Mouse (Mus musculus) gonadal fat pad, adult 2 months (tissue): ENCODE measurements at regions not wholly inside any gene's neighbourhood (a gene's known extent, or its start where the extent isn't known, plus 50 kb on each side); places are given as distances from the start of the nearest gene placed in this dataset.
A peak's percentile ranks its signal among the peaks of the same experiment; 100 is the strongest.

ENCODE experiments used
- DNase-seq: peaks from one replicate; pipeline ENCODE4 v3.0.0-alpha.2; 2012; ENCODE audit warnings: low read depth

DNA sequence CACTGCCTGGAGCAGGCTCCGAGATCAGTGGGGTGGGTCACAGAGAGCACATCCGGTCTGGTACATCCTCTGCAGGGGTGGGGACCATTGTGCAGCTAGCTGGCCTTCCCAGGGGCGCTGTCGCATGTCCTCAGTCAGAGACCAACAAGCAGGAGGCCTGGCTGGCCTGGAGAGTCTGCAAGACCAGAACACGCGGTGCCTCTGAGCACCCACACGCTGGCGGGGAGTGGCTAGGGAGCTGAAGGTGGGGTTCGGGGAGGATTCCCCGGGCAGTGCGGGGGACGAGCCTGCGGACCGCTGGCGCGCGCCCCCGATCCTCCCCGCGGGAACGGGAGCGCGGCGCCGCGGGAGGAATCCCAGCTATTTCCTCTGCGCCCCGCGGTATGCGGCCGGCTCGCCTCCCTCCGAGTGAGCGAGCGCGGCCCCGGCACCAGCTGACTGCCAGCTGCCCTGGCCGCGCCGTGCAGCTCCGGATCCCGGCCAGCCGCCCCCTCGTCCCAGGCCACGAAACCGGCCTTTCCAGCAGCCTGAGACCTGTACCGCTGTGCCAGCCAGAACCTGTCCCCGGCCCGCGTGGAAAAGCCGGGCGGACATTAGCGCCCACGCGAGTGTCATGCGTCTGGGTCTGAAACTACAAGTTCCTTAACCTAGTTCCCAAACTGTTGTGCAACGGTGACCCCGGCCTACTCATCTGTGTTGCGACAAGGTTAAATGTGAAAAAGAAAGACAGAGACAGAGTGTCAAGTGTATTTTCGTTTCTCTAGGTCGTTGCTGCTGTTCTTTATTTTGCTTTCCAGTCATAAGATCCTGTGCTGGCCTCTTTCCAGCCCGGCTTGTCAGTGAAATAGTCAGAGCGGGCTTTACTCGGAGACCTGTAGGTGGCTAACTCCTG is 61.2 kb downstream of the Pkdcc start:
- peak; percentile 95 for DNase-seq

DNA sequence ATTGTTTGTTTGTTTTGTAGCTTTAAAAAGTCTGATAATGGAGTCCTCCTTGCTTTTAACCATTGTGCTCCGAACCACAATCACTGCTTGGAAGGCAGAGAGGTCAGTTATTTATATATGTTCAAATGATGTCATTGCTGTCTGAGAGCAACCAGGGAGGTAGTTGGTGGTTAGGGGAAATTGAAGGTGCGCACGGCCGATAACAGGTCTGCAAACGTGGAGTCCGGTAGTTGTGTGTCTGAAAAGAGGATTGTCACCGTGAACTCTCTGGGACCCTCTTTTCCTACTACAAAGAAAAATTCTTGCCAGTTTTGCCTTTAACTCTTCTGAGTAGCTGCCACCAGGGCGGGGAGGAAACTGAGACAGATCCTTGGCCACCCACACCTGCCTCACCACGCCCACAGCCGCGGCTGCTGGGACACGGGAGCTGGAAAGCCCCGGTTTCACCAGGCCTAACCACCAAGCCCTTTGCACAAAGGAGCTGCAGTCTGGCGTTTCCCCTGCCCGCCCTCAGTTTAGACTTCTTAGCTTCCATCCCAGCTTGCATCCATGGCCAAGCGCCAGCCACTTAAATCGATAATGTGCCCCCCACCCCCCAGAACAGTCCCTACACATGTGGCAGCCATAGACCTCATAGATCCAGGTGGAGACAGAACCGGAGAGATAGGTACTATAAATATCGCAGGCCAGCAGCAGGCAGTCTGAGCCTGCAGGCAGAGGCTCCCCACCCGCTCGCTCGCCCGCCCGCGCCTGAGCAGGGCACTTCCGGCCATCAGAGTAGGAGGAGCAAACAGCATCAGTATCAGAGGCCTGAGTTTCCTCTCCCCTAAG is 62.2 kb downstream of the Pkdcc start:
- DNase-seq: no peak

DNA sequence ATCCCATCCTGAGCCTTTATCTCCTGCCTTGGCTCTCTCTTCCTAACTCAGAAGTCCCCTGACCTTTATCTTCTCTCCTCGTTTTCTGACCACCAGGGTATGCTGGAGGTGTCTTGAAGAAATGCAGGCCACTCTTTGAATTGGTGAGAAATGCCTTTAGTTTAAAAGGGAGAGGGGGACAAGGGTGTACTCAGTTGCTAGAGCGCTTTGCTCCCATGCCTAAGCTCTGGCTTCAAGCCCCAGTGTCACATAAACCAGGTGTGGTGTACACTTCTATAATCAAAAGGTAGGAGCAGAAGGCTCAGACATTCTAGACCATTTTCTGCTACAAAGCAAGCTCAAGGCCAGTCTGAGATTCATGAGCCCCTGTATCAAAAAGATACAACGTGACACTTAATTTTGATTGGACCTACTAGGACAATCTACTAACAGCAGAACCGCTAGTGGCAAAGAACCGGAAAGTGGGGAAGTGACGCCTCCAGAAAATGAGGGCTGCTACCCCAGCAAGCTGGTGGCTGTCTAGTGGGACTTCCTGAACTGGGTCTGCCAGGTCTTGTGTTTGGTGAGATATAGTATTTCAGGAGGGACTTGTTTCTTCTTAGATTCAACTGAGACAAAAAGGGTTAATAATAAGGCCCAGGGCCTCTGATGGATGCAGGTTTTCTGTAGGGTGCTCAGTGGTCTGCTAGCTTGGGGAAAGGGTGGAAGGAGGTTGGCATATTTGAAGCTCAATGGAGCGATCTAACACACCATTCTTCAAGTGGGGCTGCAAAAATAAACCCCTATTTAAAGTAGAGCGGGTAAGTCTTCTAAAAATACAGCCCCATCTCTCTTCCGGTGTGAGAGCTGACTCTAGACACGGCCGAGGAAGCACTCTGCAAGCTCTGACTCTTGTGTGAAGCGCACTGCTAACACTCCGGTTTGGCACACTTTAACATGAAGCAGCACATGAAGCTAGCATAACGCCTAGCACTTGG is 63.1 kb downstream of the Pkdcc start:
- DNase-seq: no peak

DNA sequence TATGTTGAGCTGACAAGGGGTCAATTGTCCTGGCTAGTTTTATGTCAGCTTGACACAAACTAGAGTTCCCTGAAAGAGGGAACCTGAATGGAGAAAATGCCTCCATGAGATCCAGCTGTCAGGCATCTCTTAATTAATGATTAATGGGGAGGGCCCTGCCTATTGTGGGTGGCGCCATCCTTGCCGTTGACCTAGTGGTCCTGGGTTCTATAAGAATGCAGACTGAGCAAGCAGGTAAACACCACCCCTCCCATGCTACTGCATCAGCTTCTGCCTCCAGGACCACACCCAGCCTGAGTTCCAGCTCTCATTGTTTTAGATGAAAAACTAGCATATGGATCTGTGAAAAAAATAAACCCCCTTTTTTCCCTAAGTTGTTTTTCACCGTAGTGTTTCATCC is 67.4 kb upstream of the Eml4 start:
- DNase-seq: no peak

DNA sequence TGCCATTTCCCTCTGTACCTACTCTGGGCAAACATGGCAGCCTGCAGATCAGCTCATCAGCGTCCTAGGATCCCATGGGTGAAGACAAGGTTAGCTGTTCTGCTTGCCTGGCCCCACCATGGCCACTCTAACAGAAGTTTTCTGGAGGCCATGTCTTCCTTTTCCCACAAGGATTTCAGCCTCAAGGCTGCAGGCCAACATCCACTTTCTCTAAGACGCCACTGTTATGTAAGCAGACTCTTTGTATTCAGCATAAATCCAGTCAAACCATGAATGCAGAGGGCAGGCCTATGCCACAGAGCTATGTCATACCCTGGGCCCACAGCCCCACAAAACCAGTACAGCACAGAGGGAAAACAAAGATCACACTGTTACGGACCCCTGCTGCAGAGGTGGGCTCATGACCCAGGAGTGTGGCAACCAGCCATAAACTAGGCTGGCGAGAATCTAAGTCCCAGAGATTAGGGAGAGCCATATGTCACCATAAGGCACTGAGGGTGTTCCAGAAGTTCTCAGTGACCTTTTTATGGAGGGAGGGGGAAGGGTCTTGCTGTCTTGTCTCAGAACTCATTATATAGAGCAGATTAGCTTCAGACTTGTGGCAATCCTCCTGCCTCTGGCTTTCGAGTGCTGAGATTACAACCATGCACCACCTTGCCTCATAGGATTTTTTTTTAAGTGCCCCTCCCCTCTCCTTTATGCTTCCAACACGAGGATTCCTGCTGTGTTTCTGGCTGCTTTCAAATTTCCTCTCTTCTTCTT is 63.2 kb upstream of the Eml4 start:
- DNase-seq: no peak

DNA sequence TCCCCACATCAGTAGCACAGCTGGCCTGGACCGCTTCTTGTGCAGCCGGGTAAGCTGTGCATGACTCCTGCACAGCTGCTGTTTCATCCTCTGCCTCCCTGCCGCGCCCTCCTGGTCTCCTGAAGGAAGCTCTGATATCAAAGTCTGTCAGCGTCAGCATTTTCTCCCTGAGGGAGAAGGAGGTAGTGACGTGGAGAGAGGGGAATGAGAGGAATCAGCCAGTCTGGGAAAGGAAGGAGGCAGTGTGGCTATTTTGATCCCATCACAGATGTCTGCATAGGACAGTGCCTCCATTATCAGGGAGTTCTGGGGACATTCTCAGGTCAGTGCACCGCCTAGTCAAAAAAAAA is 62.6 kb upstream of the Eml4 start:
- no peak for DNase-seq

DNA sequence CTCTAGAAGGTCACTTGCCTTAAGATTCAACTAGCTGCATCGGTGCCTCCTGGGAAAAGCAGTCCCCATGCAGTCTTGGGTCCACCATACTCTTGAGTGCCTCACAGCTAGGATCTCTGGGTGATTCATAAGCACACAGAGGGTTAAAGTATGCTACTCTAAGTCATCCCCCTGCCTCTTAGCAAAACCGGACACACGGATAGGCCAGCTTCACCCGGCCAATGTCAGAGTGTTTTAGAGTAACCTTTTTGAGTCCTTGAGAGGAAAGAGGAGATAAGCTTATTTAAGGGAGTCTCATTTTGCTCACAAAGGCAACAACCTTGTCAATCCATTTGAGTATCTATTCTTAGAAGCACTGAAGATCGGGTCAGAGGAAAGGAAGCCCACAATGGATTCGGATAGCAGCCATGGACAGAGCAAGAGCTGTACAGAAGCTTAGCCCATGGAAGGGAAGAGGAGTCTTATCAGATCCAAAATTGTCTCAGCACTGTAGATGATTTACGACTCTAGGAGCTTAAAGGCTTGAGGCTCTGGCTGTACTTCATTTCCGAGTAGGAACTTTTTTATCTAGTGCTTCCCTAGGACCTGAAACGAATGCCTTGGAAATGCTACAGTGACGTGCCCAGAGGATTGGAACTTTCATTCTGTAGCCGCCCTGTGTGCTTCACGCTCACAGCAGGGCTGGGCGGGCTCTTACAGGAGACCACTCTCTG is 55.0 kb upstream of the Eml4 start:
- DNase-seq: no peak

DNA sequence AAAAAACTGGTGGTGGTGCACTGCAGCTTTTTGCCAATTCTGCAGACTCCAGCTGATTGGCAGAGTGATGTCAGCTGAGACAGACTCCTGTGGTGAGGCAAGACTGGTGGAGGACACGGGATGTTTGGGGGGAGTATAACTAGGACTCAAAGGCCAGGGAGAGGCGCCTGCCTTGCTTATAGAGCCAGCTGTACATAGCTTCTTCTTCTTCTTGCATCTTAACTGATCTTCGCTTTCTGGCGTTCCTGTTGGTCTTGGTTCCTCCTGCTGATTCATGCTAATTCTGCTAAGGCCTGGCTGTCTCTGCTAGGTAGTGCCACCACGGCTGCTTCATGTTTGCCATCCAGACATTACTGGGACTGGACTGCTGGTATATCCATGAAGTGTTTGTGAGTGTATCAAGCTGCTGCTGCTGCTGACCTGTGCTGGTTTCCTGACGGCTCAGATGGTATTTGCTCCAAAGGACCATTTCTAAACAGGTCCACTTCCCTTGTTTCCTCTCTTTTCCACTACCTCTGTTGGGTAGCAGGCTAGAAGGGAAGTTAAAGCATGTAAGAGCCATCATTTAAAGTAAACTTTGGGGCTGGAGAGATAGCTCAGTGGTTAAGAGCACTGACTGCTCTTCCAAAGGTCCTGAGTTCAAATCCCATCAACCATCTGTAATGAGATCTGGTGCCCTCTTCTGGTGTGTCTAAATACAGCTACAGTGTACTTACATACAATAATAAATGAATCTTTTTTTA is 53.2 kb upstream of the Eml4 start:
- DNase-seq: no peak
